Mouse (Mus musculus): Measurements from ENCODE around the gene Atf6b. TPM values are rescaled to one million over a fixed set of nuclear protein-coding genes. Genes with fewer than 3 reads are reported as not detected.

Gene Atf6b
- polyA plus RNA-seq, 1 experiment from 2014 or later: 62.2 TPM

GRCm38 (mm10) chr17:34655581-34655991 is 8.6 kb downstream of the Atf6b start:
- Histone ChIP-seq H3K27ac (ENCODE audit: low read depth) (peak overlapping the region; percentile 77), H3K4me3 (ENCODE audit: low read depth, low read length) (no peak overlapping the region), H3K27me3 (replicated peaks; ENCODE audit: control insufficient read depth, insufficient read depth, low read length) (peaks cover 11% of the 10 kb centered on the region; the same call in 1 of the 2 replicates), H3K9ac (ENCODE audit: low read length) (no peak overlapping the region), H3K4me1 (replicated peaks; ENCODE audit: control insufficient read depth, insufficient read depth, low read length) (peaks cover 18% of the 10 kb centered on the region), H3K4me2 (ENCODE audit: low read length) (no peak overlapping the region), H3K9me3 (ENCODE audit: control insufficient read depth, low read length) (no peaks in the 10 kb centered on the region), H3K36me3 (ENCODE audit: control insufficient read depth, insufficient read depth, low read length) (peaks cover 35% of the 10 kb centered on the region)
- ATAC-seq (replicated peaks; ENCODE audit: low FRiP score, low TSS enrichment, low read depth): peak; percentile 70
- no peak for DNase-seq (ENCODE audit: low spot score)
- WGBS: 43% methylated on average over 4 of the region's 4 CpGs

GRCm38 (mm10) chr17:34656666-34657065 is 9.7 kb downstream of the Atf6b start:
- Histone ChIP-seq H3K27ac (ENCODE audit: low read depth) (peak overlapping the region; percentile 77; the same call in 1 of the 2 replicates), H3K9ac (ENCODE audit: low read length) (no peak overlapping the region)
- WGBS: 48% methylated on average over 8 of the region's 8 CpGs

GRCm38 (mm10) chr17:34657271-34657670 is 10.3 kb downstream of the Atf6b start:
- Histone ChIP-seq H3K36me3 (ENCODE audit: control insufficient read depth, insufficient read depth, low read length) (peaks cover 19% of the 10 kb centered on the region; the same call in 1 of the 2 replicates), H3K4me3 (ENCODE audit: low read depth, low read length) (no peak overlapping the region), H3K9me3 (ENCODE audit: control insufficient read depth, low read length) (no peaks in the 10 kb centered on the region), H3K4me1 (replicated peaks; ENCODE audit: control insufficient read depth, insufficient read depth, low read length) (peaks cover 18% of the 10 kb centered on the region), H3K27ac (ENCODE audit: low read depth) (no peak overlapping the region), H3K9ac (ENCODE audit: low read length) (no peak overlapping the region), H3K27me3 (replicated peaks; ENCODE audit: control insufficient read depth, insufficient read depth, low read length) (peaks cover 11% of the 10 kb centered on the region; the same call in 1 of the 2 replicates), H3K4me2 (ENCODE audit: low read length) (no peak overlapping the region)
- ATAC-seq (replicated peaks; ENCODE audit: low FRiP score, low TSS enrichment, low read depth) (no peak), DNase-seq (ENCODE audit: low spot score) (no peak)
- WGBS: 35% methylated on average over 2 of the region's 2 CpGs

More at GRCm38 (mm10) chr17:34656666-34657065, 9.7 kb downstream of the Atf6b start:
- Histone ChIP-seq H3K4me2 (ENCODE audit: low read length) (no peak overlapping the region), H3K9me3 (ENCODE audit: control insufficient read depth, low read length) (no peaks in the 10 kb centered on the region), H3K4me3 (ENCODE audit: low read depth, low read length) (no peak overlapping the region), H3K27me3 (replicated peaks; ENCODE audit: control insufficient read depth, insufficient read depth, low read length) (peaks cover 11% of the 10 kb centered on the region; the same call in 1 of the 2 replicates), H3K36me3 (ENCODE audit: control insufficient read depth, insufficient read depth, low read length) (peaks cover 25% of the 10 kb centered on the region; the same call in 1 of the 2 replicates), H3K4me1 (replicated peaks; ENCODE audit: control insufficient read depth, insufficient read depth, low read length) (peaks cover 18% of the 10 kb centered on the region)
- ATAC-seq (replicated peaks; ENCODE audit: low FRiP score, low TSS enrichment, low read depth) (no peak), DNase-seq (ENCODE audit: low spot score) (no peak)

- 68% methylated on average over 2 of the region's 2 CpGs for WGBS
- Histone ChIP-seq H3K27ac (ENCODE audit: low read depth) (no peak overlapping the region), H3K4me3 (ENCODE audit: low read depth, low read length) (no peak overlapping the region), H3K9me3 (ENCODE audit: control insufficient read depth, low read length) (no peaks in the 10 kb centered on the region), H3K9ac (ENCODE audit: low read length) (no peak overlapping the region), H3K27me3 (replicated peaks; ENCODE audit: control insufficient read depth, insufficient read depth, low read length) (peaks cover 11% of the 10 kb centered on the region; the same call in 1 of the 2 replicates), H3K36me3 (ENCODE audit: control insufficient read depth, insufficient read depth, low read length) (peaks cover 11% of the 10 kb centered on the region; the same call in 1 of the 2 replicates), H3K4me2 (ENCODE audit: low read length) (no peak overlapping the region), H3K4me1 (replicated peaks; ENCODE audit: control insufficient read depth, insufficient read depth, low read length) (peaks cover 18% of the 10 kb centered on the region)
- no peak for DNase-seq (ENCODE audit: low spot score)
- ATAC-seq (replicated peaks; ENCODE audit: low FRiP score, low TSS enrichment, low read depth): no peak
Observed at GRCm38 (mm10) chr17:34658145-34658544, 11.2 kb downstream of the Atf6b start.

- Histone ChIP-seq H3K4me2 (ENCODE audit: low read length) (no peak overlapping the region), H3K4me1 (replicated peaks; ENCODE audit: control insufficient read depth, insufficient read depth, low read length) (peaks cover 18% of the 10 kb centered on the region), H3K27ac (ENCODE audit: low read depth) (no peak overlapping the region), H3K36me3 (ENCODE audit: control insufficient read depth, insufficient read depth, low read length) (peaks cover 6% of the 10 kb centered on the region; the same call in 1 of the 2 replicates), H3K27me3 (replicated peaks; ENCODE audit: control insufficient read depth, insufficient read depth, low read length) (peaks cover 13% of the 10 kb centered on the region; the same call in 1 of the 2 replicates), H3K4me3 (ENCODE audit: low read depth, low read length) (no peak overlapping the region), H3K9me3 (ENCODE audit: control insufficient read depth, low read length) (no peaks in the 10 kb centered on the region), H3K9ac (ENCODE audit: low read length) (no peak overlapping the region)
- DNase-seq (ENCODE audit: low spot score) (no peak), ATAC-seq (replicated peaks; ENCODE audit: low FRiP score, low TSS enrichment, low read depth) (no peak)
- 81% methylated on average over 3 of the region's 3 CpGs for WGBS
Observed at GRCm38 (mm10) chr17:34658591-34658990, 11.6 kb downstream of the Atf6b start.

- Histone ChIP-seq H3K36me3 (ENCODE audit: control insufficient read depth, insufficient read depth, low read length) (peaks cover 3% of the 10 kb centered on the region; the same call in 1 of the 2 replicates), H3K27ac (ENCODE audit: low read depth) (no peak overlapping the region), H3K4me3 (ENCODE audit: low read depth, low read length) (no peak overlapping the region), H3K4me2 (ENCODE audit: low read length) (no peak overlapping the region), H3K9ac (ENCODE audit: low read length) (no peak overlapping the region), H3K4me1 (replicated peaks; ENCODE audit: control insufficient read depth, insufficient read depth, low read length) (peaks cover 18% of the 10 kb centered on the region), H3K9me3 (ENCODE audit: control insufficient read depth, low read length) (no peaks in the 10 kb centered on the region), H3K27me3 (replicated peaks; ENCODE audit: control insufficient read depth, insufficient read depth, low read length) (peaks cover 13% of the 10 kb centered on the region; the same call in 1 of the 2 replicates)
- DNase-seq (ENCODE audit: low spot score) (no peak), ATAC-seq (replicated peaks; ENCODE audit: low FRiP score, low TSS enrichment, low read depth) (no peak)
- WGBS: 55% methylated on average over 12 of the region's 12 CpGs
Observed at GRCm38 (mm10) chr17:34659181-34659896, 12.4 kb downstream of the Atf6b start.

- H3K27me3 ChIP-seq (replicated peaks; ENCODE audit: control insufficient read depth, insufficient read depth, low read length): peaks cover 13% of the 10 kb centered on the region; the same call in 1 of the 2 replicates
- ATAC-seq (replicated peaks; ENCODE audit: low FRiP score, low TSS enrichment, low read depth) (no peak), DNase-seq (ENCODE audit: low spot score) (no peak)
- no peak overlapping the region for H3K9ac ChIP-seq (ENCODE audit: low read length)
- H3K4me1 ChIP-seq (replicated peaks; ENCODE audit: control insufficient read depth, insufficient read depth, low read length): peaks cover 18% of the 10 kb centered on the region
- WGBS: 64% methylated on average over 3 of the region's 3 CpGs
- no peak overlapping the region for H3K27ac ChIP-seq (ENCODE audit: low read depth)
- H3K36me3 ChIP-seq (ENCODE audit: control insufficient read depth, insufficient read depth, low read length): no peaks in the 10 kb centered on the region
- no peak overlapping the region for H3K4me2 ChIP-seq (ENCODE audit: low read length)
- no peaks in the 10 kb centered on the region for H3K9me3 ChIP-seq (ENCODE audit: control insufficient read depth, low read length)
- no peak overlapping the region for H3K4me3 ChIP-seq (ENCODE audit: low read depth, low read length)
Observed at GRCm38 (mm10) chr17:34659897-34660214, 12.9 kb downstream of the Atf6b start.

GRCm38 (mm10) chr17:34660259-34660820 is 13.4 kb downstream of the Atf6b start:
- Histone ChIP-seq H3K27me3 (replicated peaks; ENCODE audit: control insufficient read depth, insufficient read depth, low read length) (peaks cover 13% of the 10 kb centered on the region; the same call in 1 of the 2 replicates), H3K9me3 (ENCODE audit: control insufficient read depth, low read length) (no peaks in the 10 kb centered on the region), H3K9ac (ENCODE audit: low read length) (no peak overlapping the region), H3K4me3 (ENCODE audit: low read depth, low read length) (no peak overlapping the region), H3K27ac (ENCODE audit: low read depth) (no peak overlapping the region), H3K4me1 (replicated peaks; ENCODE audit: control insufficient read depth, insufficient read depth, low read length) (peaks cover 14% of the 10 kb centered on the region), H3K4me2 (ENCODE audit: low read length) (peak overlapping the region; percentile 38; the same call in 1 of the 2 replicates), H3K36me3 (ENCODE audit: control insufficient read depth, insufficient read depth, low read length) (no peaks in the 10 kb centered on the region)
- no peak for DNase-seq (ENCODE audit: low spot score)
- 39% methylated on average over 8 of the region's 11 CpGs for whole genome bisulfite sequencing
- ATAC-seq (replicated peaks; ENCODE audit: low FRiP score, low TSS enrichment, low read depth): no peak
